Mouse (Mus musculus) spleen, adult 12 weeks (tissue): Measurements from ENCODE around the gene Atf2.
"Not testable (repeated sequence)": the region's sequence is repeated elsewhere in the genome, so short reads cannot be mapped to it uniquely, and the experiment has no call there.

Experiments used
- DNase-seq: peaks from one replicate; pipeline ENCODE4 v3.0.0; 2022; ENCODE audit warnings: low spot score

Gene Atf2

GRCm38 (mm10) chr2:73892464-73893296, at the start of gene Atf2:
Gene Atf2, minus strand, starts transcription at chr2:73892639.
- DNase-seq, result peak; percentile 97

DNA sequence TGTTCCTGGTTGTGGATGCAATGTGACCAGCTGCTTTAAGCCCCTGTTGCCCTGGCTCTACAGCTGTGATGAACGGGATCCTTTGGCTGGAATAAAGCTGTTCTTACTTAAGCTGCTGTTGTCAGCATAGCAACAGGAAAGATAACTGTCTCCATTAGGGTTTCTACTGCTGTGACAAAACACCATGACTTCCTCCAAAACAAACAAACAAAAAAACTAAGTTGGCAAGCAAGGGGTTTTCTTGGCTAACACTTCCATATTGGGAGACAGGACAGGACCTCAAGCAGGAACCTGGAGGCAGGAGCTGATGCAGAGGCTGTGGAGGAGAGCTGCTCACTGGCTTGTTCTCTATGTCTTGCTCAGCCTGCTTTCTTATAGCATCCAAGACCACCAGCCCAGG, 48.8 kb upstream of the Atf2 start:
- no peak for DNase-seq

- DNase-seq, result no peak
These were observed 48.0 kb upstream of the Atf2 start for GRCm38 (mm10) chr2:73940471-73940870.

DNA sequence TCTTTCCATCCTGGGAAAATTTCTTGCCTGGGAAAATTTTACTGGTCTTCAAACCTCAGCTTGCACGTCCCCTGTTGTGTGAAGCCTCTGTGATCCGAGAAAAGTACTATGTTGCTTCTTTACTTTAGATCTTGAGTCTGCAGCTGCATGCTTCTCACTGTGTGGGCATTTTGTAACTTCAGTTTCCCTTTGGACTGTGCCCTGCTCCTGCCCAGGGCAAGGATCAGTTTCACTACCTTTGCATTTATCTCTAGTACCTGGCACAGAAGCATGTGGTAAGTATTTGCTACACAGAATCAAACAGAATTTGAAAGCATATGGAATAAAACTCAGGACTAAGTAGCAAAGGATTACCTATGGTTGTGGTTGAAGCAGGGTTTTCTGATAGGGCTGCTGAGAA, 46.5 kb upstream of the Atf2 start:
- no peak for DNase-seq

- DNase-seq, result no peak
These were observed 40.4 kb upstream of the Atf2 start for GRCm38 (mm10) chr2:73932676-73933313.

DNA sequence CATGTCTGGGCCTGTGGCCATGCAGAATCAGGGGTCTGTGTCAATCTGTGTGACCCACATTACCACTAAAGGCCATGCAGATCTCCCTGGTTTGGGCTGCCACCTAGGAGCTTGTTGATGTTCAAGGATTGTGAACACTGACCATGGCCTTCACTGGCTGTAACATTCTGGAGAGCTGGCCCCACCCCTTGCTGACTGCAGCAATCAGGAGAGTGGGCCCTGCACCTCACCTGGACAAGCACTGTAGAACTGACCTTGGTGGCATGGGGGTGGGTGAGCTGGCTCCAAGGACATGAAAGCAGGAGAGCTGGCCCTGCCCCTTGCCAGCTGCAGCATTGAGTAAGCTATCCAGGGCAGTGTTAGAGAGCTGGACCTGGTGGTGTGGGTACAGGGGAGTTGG, 35.3 kb upstream of the Atf2 start:
- no peak for DNase-seq

- DNase-seq, result no peak
These were observed 33.1 kb upstream of the Atf2 start for GRCm38 (mm10) chr2:73925539-73925938.

- DNase-seq, result no peak
These were observed 32.6 kb upstream of the Atf2 start for GRCm38 (mm10) chr2:73925089-73925488.

DNA sequence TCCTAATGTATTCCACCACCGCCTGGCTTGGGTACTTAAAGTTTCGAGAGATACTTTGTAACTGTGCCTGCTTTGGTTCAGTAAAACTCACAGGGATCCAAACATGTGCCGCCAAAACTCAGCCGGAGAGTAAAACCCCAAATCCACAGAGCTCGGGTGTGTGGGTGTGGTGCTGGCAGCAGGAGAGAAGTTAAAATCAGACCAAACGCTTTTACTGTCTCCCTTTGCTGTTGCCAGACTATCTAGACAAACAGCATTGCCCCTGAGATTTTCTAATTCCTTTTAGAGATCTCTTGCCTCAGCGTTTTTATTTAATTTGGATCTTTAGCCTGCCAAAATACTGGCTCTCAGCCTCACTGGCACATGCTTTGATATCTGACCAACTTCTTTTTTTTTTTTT, 27.2 kb upstream of the Atf2 start:
- DNase-seq, result no peak

GRCm38 (mm10) chr2:73912264-73912663, 19.8 kb upstream of the Atf2 start:
- no peak for DNase-seq

GRCm38 (mm10) chr2:73911175-73911700, 18.8 kb upstream of the Atf2 start, which contains the start of gene Atp5g3:
Gene Atp5g3, minus strand, starts transcription at chr2:73911326.
- peak; percentile 85 for DNase-seq

DNA sequence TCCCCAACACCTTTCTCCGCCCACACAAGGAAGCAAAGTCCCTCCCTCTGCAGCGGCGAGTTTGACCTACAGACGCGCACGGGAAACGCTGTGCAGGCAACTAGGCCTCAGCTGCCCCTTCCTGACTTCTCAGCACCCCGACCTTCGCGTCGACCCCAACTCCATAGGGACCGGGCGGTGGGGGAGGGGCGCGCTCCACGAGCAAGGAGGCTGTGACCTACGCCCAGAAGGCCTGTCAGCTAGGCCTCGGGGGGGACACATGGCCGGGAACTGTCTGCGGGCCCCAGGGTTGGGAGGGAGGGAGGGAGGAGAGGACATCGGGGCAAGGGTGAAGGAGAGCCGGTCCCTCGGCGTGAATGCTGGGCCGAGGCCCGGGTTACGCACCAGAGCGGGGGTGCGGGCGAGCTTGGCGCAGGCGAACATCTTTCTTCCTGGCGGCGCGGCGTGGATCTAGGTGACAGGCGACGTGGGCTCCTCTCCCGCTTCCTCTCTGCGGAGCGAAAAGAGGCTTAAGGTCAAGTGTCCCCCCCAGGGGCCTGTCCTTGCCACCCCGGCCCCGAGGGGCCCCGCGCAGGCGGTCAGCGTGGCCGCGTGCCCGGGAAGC, 18.2 kb upstream of the Atf2 start:
- peak; percentile 35 for DNase-seq

- DNase-seq, result no peak
These were observed 16.7 kb upstream of the Atf2 start for GRCm38 (mm10) chr2:73909116-73909515.

DNA sequence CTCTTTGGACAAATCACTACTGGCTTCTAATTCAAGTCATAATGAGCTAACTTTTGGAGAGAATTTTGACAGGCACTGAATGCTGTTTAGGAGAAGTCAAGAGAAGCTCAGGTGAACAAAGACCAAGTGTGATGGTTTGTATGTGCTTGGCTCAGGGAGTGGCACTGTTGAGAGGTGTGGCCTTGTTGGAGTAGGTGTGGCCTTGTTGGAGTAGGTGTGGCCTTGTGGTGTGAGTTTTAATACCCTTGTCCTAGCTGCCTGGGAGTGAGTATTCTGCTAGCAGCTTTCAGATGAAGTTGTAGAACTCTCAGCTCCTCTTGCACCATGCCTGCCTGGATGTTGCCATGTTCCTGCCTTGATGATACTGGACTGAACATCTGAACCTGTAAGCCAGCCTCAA, 12.2 kb upstream of the Atf2 start:
- DNase-seq, result peak; percentile 11

DNA sequence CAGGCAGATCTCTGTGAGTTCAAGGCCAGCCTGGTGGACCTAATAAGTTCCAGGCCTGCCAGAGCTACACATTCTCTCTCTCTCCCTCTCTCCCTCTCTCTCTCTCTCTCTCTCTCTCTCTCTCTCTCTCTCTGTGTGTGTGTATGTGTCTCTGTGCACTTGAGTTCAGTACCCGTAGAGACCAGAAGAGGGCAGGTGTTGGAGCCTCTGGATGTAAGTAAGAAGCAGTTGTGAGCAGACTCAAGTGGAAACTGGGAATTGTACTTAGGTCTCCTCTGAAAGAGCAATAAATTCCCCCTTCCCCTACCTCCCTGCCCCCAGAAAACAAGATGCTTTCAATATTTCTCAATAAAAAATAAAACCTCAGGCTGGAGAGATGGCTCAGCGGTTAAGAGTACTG, 11.1 kb upstream of the Atf2 start:
- no peak for DNase-seq

GRCm38 (mm10) chr2:73902328-73902727, 9.9 kb upstream of the Atf2 start:
- not testable (repeated sequence) for DNase-seq

GRCm38 (mm10) chr2:73901169-73901568, 8.7 kb upstream of the Atf2 start:
- DNase-seq, result no peak

DNA sequence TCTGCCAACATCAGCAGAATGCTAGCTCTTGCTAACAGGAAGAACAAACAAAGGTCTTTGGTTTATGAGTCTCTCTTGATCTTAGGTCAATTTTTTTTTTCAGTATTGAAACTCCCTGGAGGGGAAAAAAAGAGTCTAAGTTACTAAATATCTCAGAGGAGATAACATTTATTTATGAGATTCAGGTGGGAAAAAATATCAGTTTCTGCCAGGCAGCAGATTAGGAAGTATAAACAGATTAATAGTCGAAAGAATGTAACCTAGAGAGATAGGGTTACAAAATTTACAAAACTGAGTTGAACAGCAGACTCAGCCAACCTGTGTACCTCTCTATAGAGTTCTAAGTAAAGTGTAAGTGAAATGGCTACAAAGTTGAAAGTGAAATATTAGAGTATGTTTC, 7.9 kb upstream of the Atf2 start:
- no peak for DNase-seq

- not testable (repeated sequence) for DNase-seq
These were observed 4.5 kb upstream of the Atf2 start for GRCm38 (mm10) chr2:73896919-73897318.

- DNase-seq, result no peak
These were observed 1.2 kb upstream of the Atf2 start for GRCm38 (mm10) chr2:73893473-73894270.

- peak; percentile 14 for DNase-seq
These were observed 557 bp downstream of the Atf2 start for GRCm38 (mm10) chr2:73891701-73892463.
